Comparison of ENCODE assay signal across 8 mouse cellular contexts in the genomic region with DNA sequence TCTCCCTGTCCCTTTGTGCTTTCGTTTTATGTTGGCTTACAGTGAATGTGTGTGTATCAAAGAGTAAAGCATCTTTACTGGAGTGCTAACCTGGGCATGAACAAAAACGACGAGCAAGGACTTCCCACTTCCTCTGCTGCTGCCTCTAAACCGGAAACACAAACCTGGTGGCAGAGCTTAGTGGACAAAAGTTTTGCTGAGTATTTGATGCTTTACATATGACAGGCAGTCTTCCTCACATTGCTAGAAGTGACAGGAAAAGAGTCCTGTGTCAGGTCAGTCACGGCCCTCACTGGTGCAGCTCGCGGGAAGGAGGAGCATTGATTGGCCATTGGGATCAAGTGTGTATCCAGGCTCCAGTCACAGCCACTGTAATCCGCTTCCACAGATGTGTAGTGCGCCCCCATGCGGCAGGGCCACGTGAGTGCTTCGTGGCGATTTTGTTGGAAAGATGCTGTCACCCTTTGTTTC. TPM values are rescaled to one million over a fixed set of nuclear protein-coding genes. Genes with fewer than 3 reads are reported as not detected.
DNase-seq lines count a peak whose midpoint lies in the region; ATAC-seq and TF ChIP-seq lines count a peak whose summit lies in the region.

No protein-coding gene starts in this region.

- no peaks in the 10 kb centered on the region for H3K27me3 ChIP-seq in C2C12 (ENCODE audit: control insufficient read depth, insufficient read depth, insufficient read length)
- H3K27me3 ChIP-seq in heart, embryonic 12.5 days (replicated peaks): no peaks in the 10 kb centered on the region
- no peaks in the 10 kb centered on the region for H3K27me3 ChIP-seq in kidney, embryonic 16.5 days (ENCODE audit: insufficient read depth, low read length)

- WGBS in heart, embryonic 12.5 days: under 1% methylated on average over 13 of the region's 13 CpGs
- WGBS in kidney, embryonic 16.5 days: under 1% methylated on average over 13 of the region's 13 CpGs

- H3K4me1 ChIP-seq in heart, embryonic 12.5 days (replicated peaks): peaks cover 95% of the 10 kb centered on the region
- peaks cover 63% of the 10 kb centered on the region for H3K4me1 ChIP-seq in kidney, embryonic 16.5 days (ENCODE audit: insufficient read depth, low read length)

- H3K79me2 ChIP-seq in C2C12 (ENCODE audit: control insufficient read depth, insufficient read depth): peaks cover 100% of the 10 kb centered on the region

- H3K27ac ChIP-seq in heart, embryonic 12.5 days (ENCODE audit: poor library complexity, severe bottlenecking): peak overlapping the region; percentile 57
- H3K27ac ChIP-seq in kidney, embryonic 16.5 days (ENCODE audit: low read length): 0 out of 2 replicates have a peak overlapping the region, but pooled peaks have one; percentile 34

- ATAC-seq in erythroblast, adult 5-6 weeks (replicated peaks; ENCODE audit: low FRiP score, poor library complexity, severe bottlenecking): peak; percentile 94
- peak; percentile 80 for ATAC-seq in heart, embryonic 12.5 days (ENCODE audit: insufficient number of reproducible peaks, low FRiP score)
- peak; percentile 81 for ATAC-seq in kidney, embryonic 16.5 days (ENCODE audit: low FRiP score, low TSS enrichment)

- H3ac ChIP-seq in C2C12 (ENCODE audit: control insufficient read depth, insufficient read length, low read depth): no peak overlapping the region

- H3K4me3 ChIP-seq in C2C12 (ENCODE audit: insufficient read depth, poor library complexity, severe bottlenecking): no peak overlapping the region
- H3K4me3 ChIP-seq in heart, embryonic 12.5 days: peak overlapping the region; percentile 51
- H3K4me3 ChIP-seq in kidney, embryonic 16.5 days (ENCODE audit: low read length): peak overlapping the region; percentile 50

- DNase-seq in brain, adult 2 months (ENCODE audit: low read depth, low spot score): peak; percentile 94
- peak; percentile 91 for DNase-seq in liver
- peak; percentile 67 to 84 for DNase-seq in monocyte, adult 2 months (ENCODE audit: low read depth in 1 of 2, low spot score in 2 of 2)
- DNase-seq in spleen, postnatal 14 days (ENCODE audit: low spot score in 2 of 2): peak; percentile 67 to 80

- H3K9ac ChIP-seq in heart, embryonic 12.5 days: peak overlapping the region; percentile 70
- H3K9ac ChIP-seq in kidney, embryonic 16.5 days (replicated peaks; ENCODE audit: low read length): peak overlapping the region; percentile 66

- no peaks in the 10 kb centered on the region for H3K9me3 ChIP-seq in heart, embryonic 12.5 days (replicated peaks)
- no peaks in the 10 kb centered on the region for H3K9me3 ChIP-seq in kidney, embryonic 16.5 days (ENCODE audit: low read length)

- H3K36me3 ChIP-seq in C2C12 (ENCODE audit: control insufficient read depth, insufficient read depth): peaks cover 14% of the 10 kb centered on the region
- 0 out of 2 replicates have a peak, but pooled peaks cover 8% of the 10 kb centered on the region for H3K36me3 ChIP-seq in heart, embryonic 12.5 days
- H3K36me3 ChIP-seq in kidney, embryonic 16.5 days (ENCODE audit: insufficient read depth, low read length): no peaks in the 10 kb centered on the region

- H3K4me2 ChIP-seq in heart, embryonic 12.5 days: peak overlapping the region; percentile 85
- H3K4me2 ChIP-seq in kidney, embryonic 16.5 days (replicated peaks; ENCODE audit: low read depth, low read length): peak overlapping the region; percentile 70

- peak; percentile 79 for TF ChIP-seq CTCF in C2C12 (IDR thresholded peaks at IDR 0.05; ENCODE audit: control insufficient read depth, insufficient read depth, insufficient read length)

- H3K79me3 ChIP-seq in C2C12 (ENCODE audit: low read depth): peaks cover 97% of the 10 kb centered on the region

TF ChIP-seq in C2C12, 6 proteins besides CTCF, POLR2A, EP300 and RAD21:
- TF ChIP-seq MYOD1 (IDR thresholded peaks at IDR 0.05; ENCODE audit: control insufficient read depth, insufficient read length, low read depth) (no peak), MAX (IDR thresholded peaks at IDR 0.05) (peak; percentile 10), USF1 (IDR thresholded peaks at IDR 0.05; ENCODE audit: low read depth) (no peak), FOSL1 (IDR thresholded peaks at IDR 0.05; ENCODE audit: insufficient read depth, low read length, poor library complexity, severe bottlenecking) (no peak)

RNA-seq across cellular contexts. Expression of a gene that starts 35.7 kb away (rescaled TPM):
- polyA plus RNA-seq in C2C12 (2012; fragmentation: generic; extraction: Trizol): 141 TPM
- 2.3 and 15.2 TPM in 2 replicates for total RNA-seq in erythroblast, adult 5-6 weeks (2015; ENCODE audit: low replicate concordance)
- 14.6 and 19.3 TPM in 2 replicates for total RNA-seq in erythroblast, adult 5-6 weeks (2017; ENCODE audit: low replicate concordance)
- 26.1 and 31.8 TPM in 2 replicates for polyA plus RNA-seq in heart, embryonic 12.5 days (2016; fragmentation: Nextera tagmentation; extraction: Ambion mirVana)
- polyA plus RNA-seq in kidney, embryonic 16.5 days (2015; fragmentation: Nextera tagmentation; extraction: Ambion mirVana): 14.3 and 20.2 TPM in 2 replicates
